Comparison of ENCODE assay signal across 7 mouse cellular contexts in genomic region chr9:65347112-65347850, GRCm38 (mm10). TPM values are rescaled to one million over a fixed set of nuclear protein-coding genes. Genes with fewer than 3 reads are reported as not detected.
DNase-seq lines count a peak whose midpoint lies in the region; ATAC-seq and TF ChIP-seq lines count a peak whose summit lies in the region.

No protein-coding gene starts in this region.

- peaks cover 4% of the 10 kb centered on the region; the same call in 1 of the 2 replicates for H3K4me1 ChIP-seq in thymus, adult 2 months (replicated peaks; ENCODE audit: control insufficient read depth, insufficient read depth, low read length)
- H3K4me1 ChIP-seq in forebrain, embryonic 11.5 days (replicated peaks; ENCODE audit: control insufficient read depth, insufficient read depth, low read length), result no peaks in the 10 kb centered on the region; the same call in 1 of the 2 replicates
- H3K4me1 ChIP-seq in limb, embryonic 15.5 days, result peaks cover 10% of the 10 kb centered on the region
- peaks cover 6% of the 10 kb centered on the region for H3K4me1 ChIP-seq in stomach, postnatal 0 days (replicated peaks; ENCODE audit: control insufficient read depth, insufficient read depth)

- H3K9me3 ChIP-seq in forebrain, embryonic 11.5 days (ENCODE audit: control insufficient read depth, low read length), result no peaks in the 10 kb centered on the region
- 0 out of 2 replicates have a peak, but pooled peaks cover 3% of the 10 kb centered on the region for H3K9me3 ChIP-seq in limb, embryonic 15.5 days
- no peaks in the 10 kb centered on the region for H3K9me3 ChIP-seq in stomach, postnatal 0 days (ENCODE audit: control insufficient read depth, low read length)

- TF ChIP-seq CTCF in thymus, adult 2 months (IDR thresholded peaks at IDR 0.05; ENCODE audit: borderline replicate concordance, control insufficient read depth, extremely low read depth, insufficient read depth, low read length, poor library complexity), result no peak
- no peak for TF ChIP-seq CTCF in stomach, postnatal 0 days (IDR thresholded peaks at IDR 0.05; ENCODE audit: low read depth)

- peak overlapping the region; percentile 98 for H3K4me3 ChIP-seq in thymus, adult 2 months (ENCODE audit: control insufficient read depth, insufficient read depth, low read length)
- peak overlapping the region; percentile 99 for H3K4me3 ChIP-seq in forebrain, embryonic 11.5 days (ENCODE audit: low read depth, low read length)
- H3K4me3 ChIP-seq in limb, embryonic 15.5 days, result peak overlapping the region; percentile 99
- peak overlapping the region; percentile 94 for H3K4me3 ChIP-seq in stomach, postnatal 0 days (ENCODE audit: low read depth, low read length)

- no peak for TF ChIP-seq POLR2A in thymus, adult 2 months (IDR thresholded peaks at IDR 0.05; ENCODE audit: control insufficient read depth, extremely low read depth, insufficient read depth, low read length, poor library complexity)

- no peaks in the 10 kb centered on the region for H3K27me3 ChIP-seq in thymus, adult 2 months (ENCODE audit: control insufficient read depth, insufficient read depth, low read length)
- H3K27me3 ChIP-seq in forebrain, embryonic 11.5 days (ENCODE audit: control insufficient read depth, insufficient read depth, low read length), result no peaks in the 10 kb centered on the region
- H3K27me3 ChIP-seq in limb, embryonic 15.5 days, result no peaks in the 10 kb centered on the region
- H3K27me3 ChIP-seq in stomach, postnatal 0 days (ENCODE audit: control insufficient read depth, insufficient read depth, low read length), result no peaks in the 10 kb centered on the region

- peak overlapping the region; percentile 94 for H3K9ac ChIP-seq in forebrain, embryonic 11.5 days (ENCODE audit: low read length)
- H3K9ac ChIP-seq in limb, embryonic 15.5 days, result peak overlapping the region; percentile 98
- peak overlapping the region; percentile 98 for H3K9ac ChIP-seq in stomach, postnatal 0 days (ENCODE audit: low read length)

- H3K27ac ChIP-seq in thymus, adult 2 months (ENCODE audit: control insufficient read depth, insufficient read depth, low read length), result peak overlapping the region; percentile 18; the same call in 1 of the 2 replicates
- no peak overlapping the region for H3K27ac ChIP-seq in forebrain, embryonic 11.5 days (ENCODE audit: low read depth, low read length)
- H3K27ac ChIP-seq in limb, embryonic 15.5 days, result peak overlapping the region; percentile 96
- H3K27ac ChIP-seq in stomach, postnatal 0 days (replicated peaks), result peak overlapping the region; percentile 100

- H3K36me3 ChIP-seq in thymus, adult 2 months (ENCODE audit: control insufficient read depth, insufficient read depth, low read length), result no peaks in the 10 kb centered on the region
- H3K36me3 ChIP-seq in forebrain, embryonic 11.5 days (ENCODE audit: control insufficient read depth, insufficient read depth, low read length), result no peaks in the 10 kb centered on the region
- H3K36me3 ChIP-seq in limb, embryonic 15.5 days, result no peaks in the 10 kb centered on the region
- no peaks in the 10 kb centered on the region for H3K36me3 ChIP-seq in stomach, postnatal 0 days (ENCODE audit: control insufficient read depth, insufficient read depth, low read length)

- H3K4me2 ChIP-seq in forebrain, embryonic 11.5 days (ENCODE audit: low read depth, low read length, severe bottlenecking), result peak overlapping the region; percentile 96
- H3K4me2 ChIP-seq in limb, embryonic 15.5 days, result peak overlapping the region; percentile 55
- peak overlapping the region; percentile 84 for H3K4me2 ChIP-seq in stomach, postnatal 0 days (replicated peaks; ENCODE audit: low read depth)

- no peak for TF ChIP-seq EP300 in stomach, postnatal 0 days (optimal IDR thresholded peaks at IDR 0.05)

- no peak for ATAC-seq in forebrain, embryonic 11.5 days (replicated peaks; ENCODE audit: low FRiP score)
- no peak for ATAC-seq in limb, embryonic 15.5 days (ENCODE audit: insufficient number of reproducible peaks, low FRiP score, low TSS enrichment, low read depth)
- ATAC-seq in stomach, postnatal 0 days (ENCODE audit: low FRiP score, low TSS enrichment), result no peak

- DNase-seq in thymus, adult 2 months, result no peak
- DNase-seq in thymus, postnatal 14 days, result no peak
- DNase-seq in forebrain, embryonic 11.5 days (ENCODE audit: low spot score), result no peak
- no peak for DNase-seq in stomach, postnatal 0 days (ENCODE audit: low spot score)
- DNase-seq in Muller cell, postnatal 12 days (ENCODE audit: inconsistent ontology term), result no peak
- no peak for DNase-seq in spleen, adult 12 weeks (ENCODE audit: low spot score)

- WGBS in thymus, adult 2 months, result 37% methylated on average over 8 of the region's 8 CpGs
- WGBS in forebrain, embryonic 11.5 days, result 55% methylated on average over 8 of the region's 8 CpGs
- 40% methylated on average over 8 of the region's 8 CpGs for WGBS in limb, embryonic 15.5 days
- 33% methylated on average over 8 of the region's 8 CpGs for WGBS in stomach, postnatal 0 days

RNA-seq across cellular contexts. Expression of gene Pdcd7, which starts 1.4 kb away (rescaled TPM):
- 23.3 and 29.2 TPM in 2 replicates for polyA plus RNA-seq in thymus, adult 2 months (2012; rRNA removed)
- 13.1 and 15.6 TPM in 2 replicates for polyA plus RNA-seq in forebrain, embryonic 11.5 days (2014; fragmentation: Nextera tagmentation; extraction: Ambion mirVana)
- polyA plus RNA-seq in limb, embryonic 15.5 days (2015; fragmentation: Nextera tagmentation; extraction: Ambion mirVana), result 7.7 and 10.1 TPM in 2 replicates
- polyA plus RNA-seq in stomach, postnatal 0 days (2015; fragmentation: Nextera tagmentation; extraction: Ambion mirVana), result 5.4 and 5.8 TPM in 2 replicates

RNA-seq across cellular contexts. Expression of gene Ubap1l, which starts 13.6 kb away (rescaled TPM):
- 0.42 and 0.66 TPM in 2 replicates for polyA plus RNA-seq in thymus, adult 2 months (2012; rRNA removed)
- polyA plus RNA-seq in forebrain, embryonic 11.5 days (2014; fragmentation: Nextera tagmentation; extraction: Ambion mirVana), result 0.52 and 0.73 TPM in 2 replicates
- polyA plus RNA-seq in limb, embryonic 15.5 days (2015; fragmentation: Nextera tagmentation; extraction: Ambion mirVana), result 0.14 and 0.16 TPM in 2 replicates
- not detected in 2 replicates for polyA plus RNA-seq in stomach, postnatal 0 days (2015; fragmentation: Nextera tagmentation; extraction: Ambion mirVana)

RNA-seq across cellular contexts. Expression of gene Kbtbd13, which starts 44.2 kb away (rescaled TPM):
- 0.41 and 0.43 TPM in 2 replicates for polyA plus RNA-seq in thymus, adult 2 months (2012; rRNA removed)
- 0.29 and 0.48 TPM in 2 replicates for polyA plus RNA-seq in forebrain, embryonic 11.5 days (2014; fragmentation: Nextera tagmentation; extraction: Ambion mirVana)
- 1.9 TPM in 2 replicates for polyA plus RNA-seq in limb, embryonic 15.5 days (2015; fragmentation: Nextera tagmentation; extraction: Ambion mirVana)
- 0.38 and 0.49 TPM in 2 replicates for polyA plus RNA-seq in stomach, postnatal 0 days (2015; fragmentation: Nextera tagmentation; extraction: Ambion mirVana)

RNA-seq across cellular contexts. Expression of gene Rasl12, which starts 51.0 kb away (rescaled TPM):
- polyA plus RNA-seq in thymus, adult 2 months (2012; rRNA removed), result 7.8 TPM in 2 replicates
- 6.7 and 7.2 TPM in 2 replicates for polyA plus RNA-seq in forebrain, embryonic 11.5 days (2014; fragmentation: Nextera tagmentation; extraction: Ambion mirVana)
- polyA plus RNA-seq in limb, embryonic 15.5 days (2015; fragmentation: Nextera tagmentation; extraction: Ambion mirVana), result 8.9 and 9.7 TPM in 2 replicates
- polyA plus RNA-seq in stomach, postnatal 0 days (2015; fragmentation: Nextera tagmentation; extraction: Ambion mirVana), result 3.7 and 3.9 TPM in 2 replicates

RNA-seq across cellular contexts. Expression of gene Clpx, which starts 53.2 kb away (rescaled TPM):
- 10.1 and 11.8 TPM in 2 replicates for polyA plus RNA-seq in thymus, adult 2 months (2012; rRNA removed)
- 50.6 and 51.3 TPM in 2 replicates for polyA plus RNA-seq in forebrain, embryonic 11.5 days (2014; fragmentation: Nextera tagmentation; extraction: Ambion mirVana)
- 54.2 and 55.3 TPM in 2 replicates for polyA plus RNA-seq in limb, embryonic 15.5 days (2015; fragmentation: Nextera tagmentation; extraction: Ambion mirVana)
- 47.9 and 49.7 TPM in 2 replicates for polyA plus RNA-seq in stomach, postnatal 0 days (2015; fragmentation: Nextera tagmentation; extraction: Ambion mirVana)
